Mouse (Mus musculus) stomach, postnatal 0 days (tissue): ENCODE data around the gene Pax8. TPM values are rescaled to one million over a fixed set of nuclear protein-coding genes. Genes with fewer than 3 reads are reported as not detected.

Experiments
- ATAC-seq: fragments of 200-750 bp; cut with Nextera tagmentation; 2 replicates; pipeline ENCODE4 v1.8.0; 2017; ENCODE audit not compliant: low FRiP score, low TSS enrichment
- DNase-seq: peaks from one replicate; pipeline ENCODE4 v3.0.0-alpha.2; 2016; ENCODE audit warnings: low spot score
- H3K27ac ChIP-seq: fragments of 300-500 bp; sonication (generic); replicated peaks from 2 replicates; pipeline ENCODE4 v1.5.1; 2014; ENCODE audit warnings: mild to moderate bottlenecking, control low read depth
- H3K27me3 ChIP-seq: fragments of 300-500 bp; sonication (generic); 2 replicates; pipeline ENCODE4 v1.6.1; 2014; ENCODE audit warnings: low read length; ENCODE audit not compliant: control insufficient read depth, insufficient read depth
- H3K36me3 ChIP-seq: fragments of 300-500 bp; sonication (generic); 2 replicates; pipeline ENCODE4 v1.6.1; 2014; ENCODE audit warnings: low read length, mixed read lengths; ENCODE audit not compliant: control insufficient read depth, insufficient read depth
- H3K4me1 ChIP-seq: fragments of 300-500 bp; sonication (generic); replicated peaks from 2 replicates; pipeline ENCODE4 v1.6.1; 2014; ENCODE audit warnings: antibody characterized with exemption; ENCODE audit not compliant: control insufficient read depth, insufficient read depth
- H3K4me2 ChIP-seq: fragments of 300-500 bp; sonication (generic); replicated peaks from 2 replicates; pipeline ENCODE4 v1.6.1; 2014; ENCODE audit warnings: low read depth, mild to moderate bottlenecking, control low read depth, moderate library complexity
- H3K4me3 ChIP-seq: fragments of 300-500 bp; sonication (generic); 2 replicates; pipeline ENCODE4 v1.5.1; 2014; ENCODE audit warnings: low read depth, low read length, control low read depth
- H3K9ac ChIP-seq: fragments of 300-500 bp; sonication (generic); 2 replicates; pipeline ENCODE4 v1.6.1; 2014; ENCODE audit warnings: mild to moderate bottlenecking, low read length, control low read depth, mixed read lengths
- H3K9me3 ChIP-seq: fragments of 300-500 bp; sonication (generic); 2 replicates; pipeline ENCODE4 v1.6.1; 2016; ENCODE audit warnings: low read length; ENCODE audit not compliant: control insufficient read depth
- CTCF ChIP-seq: IDR thresholded peaks from 2 replicates; pipeline ENCODE4 v1.5.1; 2016; ENCODE audit warnings: antibody characterized with exemption, low read depth, mild to moderate bottlenecking, moderate library complexity
- EP300 ChIP-seq: optimal IDR thresholded peaks from 2 replicates; pipeline ENCODE3; 2016; ENCODE audit warnings: antibody characterized with exemption
- WGBS: fragments of 180-500 bp; shearing (Covaris S2); extraction: QIAGEN DNeasy Blood & Tissue Kit; methylation state at CpG from one replicate; pipeline ENCODE4 v1.1.7; 2014; 5-methylcytosine and 5-hydroxymethylcytosine counted together
- polyA plus RNA-seq: library from polyadenylated mRNA; unstranded; fragments of >200 nt; fragmentation: Nextera tagmentation; extraction: Ambion mirVana; gene quantifications from 2 replicates; pipeline ENCODE4 v1.2.1, GENCODE M21; 2015

Gene Pax8
- polyA plus RNA-seq, 1 experiment from 2014 or later = 0.08 TPM

GRCm38 (mm10) chr2:24427866-24428675, 47.3 kb downstream of the Pax8 start:
- H3K27ac ChIP-seq = no peak overlapping the region
- H3K36me3 ChIP-seq = no peaks in the 10 kb centered on the region
- no peaks in the 10 kb centered on the region for H3K9me3 ChIP-seq
- H3K4me1 ChIP-seq = no peaks in the 10 kb centered on the region
- no peak overlapping the region for H3K4me2 ChIP-seq
- no peak overlapping the region for H3K9ac ChIP-seq
- no peaks in the 10 kb centered on the region for H3K27me3 ChIP-seq
- TF ChIP-seq EP300 (no peak), CTCF (no peak)
- DNase-seq = no peak
- no peak overlapping the region for H3K4me3 ChIP-seq
- WGBS = 51% methylated on average over 12 of the region's 12 CpGs
- no peak for ATAC-seq

- H3K9ac ChIP-seq = no peak overlapping the region
- H3K36me3 ChIP-seq = no peaks in the 10 kb centered on the region
- no peak for ATAC-seq
- no peaks in the 10 kb centered on the region for H3K4me1 ChIP-seq
- no peaks in the 10 kb centered on the region for H3K27me3 ChIP-seq
- no peak overlapping the region for H3K27ac ChIP-seq
- TF ChIP-seq CTCF (no peak), EP300 (no peak)
- H3K4me2 ChIP-seq = no peak overlapping the region
- 85% methylated on average over 2 of the region's 2 CpGs for WGBS
- no peak overlapping the region for H3K4me3 ChIP-seq
- H3K9me3 ChIP-seq = no peaks in the 10 kb centered on the region
- no peak for DNase-seq
These were observed 49.8 kb downstream of the Pax8 start for GRCm38 (mm10) chr2:24425630-24426029.

GRCm38 (mm10) chr2:24422815-24423214, 52.6 kb downstream of the Pax8 start:
- no peak overlapping the region for H3K4me2 ChIP-seq
- no peaks in the 10 kb centered on the region for H3K9me3 ChIP-seq
- H3K4me1 ChIP-seq = no peaks in the 10 kb centered on the region
- H3K4me3 ChIP-seq = no peak overlapping the region
- DNase-seq (peak; percentile 48), ATAC-seq (peak; percentile 63; the same call in 1 of the 2 replicates)
- 57% methylated on average over 3 of the region's 3 CpGs for WGBS
- H3K27me3 ChIP-seq = no peaks in the 10 kb centered on the region
- no peak overlapping the region for H3K9ac ChIP-seq
- H3K27ac ChIP-seq = no peak overlapping the region
- TF ChIP-seq EP300 (no peak), CTCF (no peak)
- H3K36me3 ChIP-seq = no peaks in the 10 kb centered on the region

GRCm38 (mm10) chr2:24421211-24421863, 54.1 kb downstream of the Pax8 start:
- Histone ChIP-seq H3K9me3 (no peaks in the 10 kb centered on the region), H3K27ac (no peak overlapping the region), H3K9ac (no peak overlapping the region), H3K4me2 (no peak overlapping the region), H3K4me1 (no peaks in the 10 kb centered on the region), H3K36me3 (no peaks in the 10 kb centered on the region), H3K4me3 (no peak overlapping the region), H3K27me3 (no peaks in the 10 kb centered on the region)
- WGBS = 92% methylated on average over 6 of the region's 6 CpGs
- TF ChIP-seq EP300 (no peak), CTCF (no peak)
- DNase-seq (no peak), ATAC-seq (no peak)

- no peak for TF ChIP-seq CTCF
- no peak for TF ChIP-seq EP300
- no peaks in the 10 kb centered on the region for H3K4me1 ChIP-seq
- H3K27me3 ChIP-seq = no peaks in the 10 kb centered on the region
- no peak overlapping the region for H3K9ac ChIP-seq
- DNase-seq (no peak), ATAC-seq (no peak)
- no peak overlapping the region for H3K4me2 ChIP-seq
- H3K36me3 ChIP-seq = no peaks in the 10 kb centered on the region
- H3K4me3 ChIP-seq = no peak overlapping the region
- no peak overlapping the region for H3K27ac ChIP-seq
- 89% methylated on average over 4 of the region's 4 CpGs for WGBS
- no peaks in the 10 kb centered on the region for H3K9me3 ChIP-seq
These were observed 57.8 kb downstream of the Pax8 start for GRCm38 (mm10) chr2:24417564-24417963.

- Histone ChIP-seq H3K27ac (no peak overlapping the region; the same call in 1 of the 2 replicates), H3K9me3 (no peaks in the 10 kb centered on the region), H3K9ac (no peak overlapping the region), H3K27me3 (no peaks in the 10 kb centered on the region), H3K36me3 (no peaks in the 10 kb centered on the region), H3K4me3 (no peak overlapping the region), H3K4me2 (no peak overlapping the region), H3K4me1 (no peaks in the 10 kb centered on the region)
- no peak for TF ChIP-seq EP300
- TF ChIP-seq CTCF = no peak
- WGBS = 23% methylated on average over 2 of the region's 2 CpGs
- ATAC-seq = peak; percentile 43; the same call in 1 of the 2 replicates
- DNase-seq = no peak
These were observed 58.3 kb downstream of the Pax8 start for GRCm38 (mm10) chr2:24417106-24417505.
